Comparison of ENCODE assay signal across 12 mouse cellular contexts in the genomic region with DNA sequence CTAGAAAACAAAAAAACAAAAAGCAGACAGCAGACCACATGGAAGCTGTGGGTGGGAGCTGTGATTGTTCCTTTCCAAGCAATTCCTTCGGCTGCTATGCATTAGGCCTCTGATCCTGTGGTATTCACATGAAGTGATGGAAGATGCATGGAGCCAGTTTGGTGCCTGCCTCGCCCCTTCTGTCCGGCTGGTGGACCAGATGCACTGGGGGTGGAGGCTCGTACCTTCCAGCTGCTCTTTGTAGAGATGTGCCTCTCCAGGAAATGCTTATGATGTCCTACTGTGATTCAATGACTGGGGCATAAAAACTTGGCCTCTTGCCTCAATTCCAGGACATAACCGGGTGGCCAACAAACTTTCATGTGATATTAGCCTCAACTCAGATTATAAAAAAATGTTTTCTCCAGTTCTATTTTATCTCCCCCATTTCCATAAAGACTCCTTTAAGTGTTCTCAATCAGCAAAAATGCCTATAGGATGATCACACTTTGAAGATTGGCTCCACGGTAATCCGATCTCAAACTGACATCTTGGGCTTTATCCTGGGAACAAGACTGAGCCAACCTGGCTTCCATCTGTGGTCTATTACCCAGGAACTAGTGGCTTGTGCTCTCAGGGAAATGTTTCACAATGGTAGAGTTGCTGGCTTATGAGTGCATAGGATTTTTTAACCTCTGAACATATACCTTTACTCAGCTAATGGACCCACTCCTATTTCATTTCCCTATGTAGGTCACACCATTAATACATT.
A peak's percentile ranks its signal among the peaks of the same experiment; 100 is the strongest.
DNase-seq lines count a peak whose midpoint lies in the region; ATAC-seq and TF ChIP-seq lines count a peak whose summit lies in the region.
"Had no signal": no experiment of that assay in that cellular context is flagged by ENCODE, and none has a peak within 500 bp of the region (broad histone marks: within the 10 kb centered on the region; RNA-seq: fewer than 3 reads in every experiment).

No protein-coding gene starts in this region.

- TF ChIP-seq CTCF in hindbrain, postnatal 0 days (IDR thresholded peaks at IDR 0.05; ENCODE audit: low read depth), result no peak
- TF ChIP-seq CTCF in intestine, postnatal 0 days (IDR thresholded peaks at IDR 0.05; ENCODE audit: low read depth), result no peak
- TF ChIP-seq CTCF in heart, adult 2 months (IDR thresholded peaks at IDR 0.05), result no peak

- no peak overlapping the region for H3K4me2 ChIP-seq in hindbrain, postnatal 0 days (ENCODE audit: low read depth, low read length)
- H3K4me2 ChIP-seq in hindbrain, embryonic 13.5 days, result no peak overlapping the region
- no peak overlapping the region for H3K4me2 ChIP-seq in intestine, postnatal 0 days (replicated peaks; ENCODE audit: low read depth)
- H3K4me2 ChIP-seq: liver, embryonic 13.5 days had no signal

- H3K79me2 ChIP-seq in heart, adult 2 months (replicated peaks; ENCODE audit: control insufficient read depth, insufficient read depth, low read length), result no peaks in the 10 kb centered on the region

- no peak overlapping the region for H3K9ac ChIP-seq in hindbrain, postnatal 0 days (replicated peaks; ENCODE audit: low read length)
- H3K9ac ChIP-seq in hindbrain, embryonic 13.5 days, result no peak overlapping the region
- H3K9ac ChIP-seq in intestine, postnatal 0 days (ENCODE audit: low read depth, low read length), result no peak overlapping the region
- no peak overlapping the region for H3K9ac ChIP-seq in heart, adult 2 months (ENCODE audit: low read depth, low read length)
- H3K9ac ChIP-seq: liver, embryonic 13.5 days had no signal

- no peak overlapping the region for H3K4me3 ChIP-seq in hindbrain, postnatal 0 days (ENCODE audit: low read length)
- H3K4me3 ChIP-seq in hindbrain, embryonic 13.5 days, result no peak overlapping the region
- no peak overlapping the region for H3K4me3 ChIP-seq in intestine, postnatal 0 days (ENCODE audit: low read depth, low read length)
- H3K4me3 ChIP-seq in heart, adult 2 months, result no peak overlapping the region
- H3K4me3 ChIP-seq: liver, embryonic 13.5 days had no signal

- H3K36me3 ChIP-seq in hindbrain, postnatal 0 days (ENCODE audit: insufficient read depth, low read length), result no peaks in the 10 kb centered on the region
- H3K36me3 ChIP-seq in hindbrain, embryonic 13.5 days, result no peaks in the 10 kb centered on the region
- H3K36me3 ChIP-seq in intestine, postnatal 0 days (ENCODE audit: control insufficient read depth, insufficient read depth), result no peaks in the 10 kb centered on the region
- H3K36me3 ChIP-seq in heart, adult 2 months (ENCODE audit: control insufficient read depth, insufficient read depth, low read length), result no peaks in the 10 kb centered on the region
- H3K36me3 ChIP-seq: liver, embryonic 13.5 days had no signal

- H3K4me1 ChIP-seq in hindbrain, postnatal 0 days (ENCODE audit: insufficient read depth, low read length), result no peaks in the 10 kb centered on the region
- H3K4me1 ChIP-seq in hindbrain, embryonic 13.5 days (replicated peaks), result no peaks in the 10 kb centered on the region
- H3K4me1 ChIP-seq in intestine, postnatal 0 days (replicated peaks; ENCODE audit: control insufficient read depth, insufficient read depth, low read length), result no peaks in the 10 kb centered on the region
- H3K4me1 ChIP-seq in heart, adult 2 months (ENCODE audit: control insufficient read depth, insufficient read depth, low read length), result no peaks in the 10 kb centered on the region
- H3K4me1 ChIP-seq: liver, embryonic 13.5 days had no signal

- intact Hi-C loops in heart, adult 2 months (cut with DNase I), result no loop called here

- peak; percentile 69 for ATAC-seq in hindbrain, postnatal 0 days
- no peak for ATAC-seq in hindbrain, embryonic 13.5 days (ENCODE audit: low FRiP score)
- no peak for ATAC-seq in intestine, postnatal 0 days
- ATAC-seq: CD4-positive, CD25-positive, alpha-beta regulatory T cell, adult 4 months had no signal

- H3K9me3 ChIP-seq in hindbrain, postnatal 0 days (ENCODE audit: low read length), result no peaks in the 10 kb centered on the region
- no peaks in the 10 kb centered on the region for H3K9me3 ChIP-seq in hindbrain, embryonic 13.5 days
- H3K9me3 ChIP-seq in intestine, postnatal 0 days (ENCODE audit: control insufficient read depth), result no peaks in the 10 kb centered on the region
- H3K9me3 ChIP-seq: liver, embryonic 13.5 days had no signal

- TF ChIP-seq POLR2A in heart, adult 2 months (IDR thresholded peaks at IDR 0.05; ENCODE audit: insufficient read depth, low read depth, low read length), result no peak

- DNase-seq in hindbrain, postnatal 0 days (ENCODE audit: low spot score), result peak; percentile 53
- DNase-seq in cerebellum, postnatal 14 days, result peak; percentile 42 to 62
- DNase-seq in layer of hippocampus, adult 9-11 months, result peak; percentile 79
- peak; percentile 39 to 58 for DNase-seq in right cerebral cortex, postnatal 10 days (ENCODE audit: low spot score in 2 of 2)
- no peak for DNase-seq in lung, postnatal 4 days
- no peak for DNase-seq in heart, adult 2 months
- DNase-seq: kidney, adult 8-10 months; liver, embryonic 13.5 days; lung, postnatal 36 days had no signal

- WGBS in hindbrain, postnatal 0 days, result 63% methylated on average over 7 of the region's 7 CpGs
- 73% methylated on average over 7 of the region's 7 CpGs for WGBS in hindbrain, embryonic 13.5 days
- 86% methylated on average over 7 of the region's 7 CpGs for whole genome bisulfite sequencing in intestine, postnatal 0 days
- WGBS in heart, adult 2 months, result 80% methylated on average over 7 of the region's 7 CpGs

- no peaks in the 10 kb centered on the region for H3K27me3 ChIP-seq in hindbrain, postnatal 0 days (ENCODE audit: insufficient read depth, low read length)
- no peaks in the 10 kb centered on the region for H3K27me3 ChIP-seq in hindbrain, embryonic 13.5 days
- H3K27me3 ChIP-seq in intestine, postnatal 0 days (replicated peaks; ENCODE audit: control insufficient read depth, insufficient read depth, low read length), result no peaks in the 10 kb centered on the region
- no peaks in the 10 kb centered on the region for H3K27me3 ChIP-seq in heart, adult 2 months (ENCODE audit: control insufficient read depth, insufficient read depth, low read length)
- H3K27me3 ChIP-seq: liver, embryonic 13.5 days had no signal

- peak overlapping the region; percentile 2; the same call in 1 of the 2 replicates for H3K27ac ChIP-seq in hindbrain, postnatal 0 days
- H3K27ac ChIP-seq in hindbrain, embryonic 13.5 days, result no peak overlapping the region
- no peak overlapping the region for H3K27ac ChIP-seq in intestine, postnatal 0 days (ENCODE audit: low read depth, low read length)
- no peak overlapping the region for H3K27ac ChIP-seq in heart, adult 2 months
- H3K27ac ChIP-seq: liver, embryonic 13.5 days had no signal

- TF ChIP-seq EP300 in heart, adult 2 months (IDR thresholded peaks at IDR 0.05; ENCODE audit: insufficient read depth, low read depth, low read length), result no peak

Comparison
In these comparisons a context has a peak if more than half of its experiments do, and no peak if none do; other contexts are left out.
1. DNase-seq: peak in hindbrain, postnatal 0 days (single experiment), cerebellum, postnatal 14 days (2 of 2), layer of hippocampus, adult 9-11 months (single experiment) and right cerebral cortex, postnatal 10 days (2 of 2); none in lung, postnatal 4 days (0 of 2) and heart, adult 2 months (0 of 2).